Mouse (Mus musculus) heart, postnatal 0 days (tissue): ENCODE measurements around the gene Ick. TPM values are rescaled to one million over a fixed set of nuclear protein-coding genes. Genes with fewer than 3 reads are reported as not detected.
"Not testable (repeated sequence)": the region's sequence is repeated elsewhere in the genome, so short reads cannot be mapped to it uniquely, and the experiment has no call there.

Experiments used
- ATAC-seq: fragments of 200-750 bp; cut with Nextera tagmentation; 2 replicates; pipeline ENCODE4 v1.8.0; 2017; ENCODE audit warnings: low read depth, moderate number of reproducible peaks, moderate library complexity; ENCODE audit not compliant: insufficient read depth
- DNase-seq: peaks from one replicate; pipeline ENCODE4 v3.0.0-alpha.2; 2016; ENCODE audit warnings: low spot score
- H3K27ac ChIP-seq: fragments of 300-500 bp; sonication (generic); 2 replicates; pipeline ENCODE4 v1.5.1; 2014; ENCODE audit warnings: low read depth, mild to moderate bottlenecking
- H3K27me3 ChIP-seq: fragments of 300-500 bp; sonication (generic); 2 replicates; pipeline ENCODE4 v1.6.1; 2014; ENCODE audit warnings: low read length, mixed read lengths; ENCODE audit not compliant: control insufficient read depth, insufficient read depth
- H3K36me3 ChIP-seq: fragments of 300-500 bp; sonication (generic); replicated peaks from 2 replicates; pipeline ENCODE4 v1.6.1; 2014; ENCODE audit warnings: low read length, mixed read lengths; ENCODE audit not compliant: control insufficient read depth, insufficient read depth
- H3K4me1 ChIP-seq: fragments of 300-500 bp; sonication (generic); 2 replicates; pipeline ENCODE4 v1.6.1; 2014; ENCODE audit warnings: antibody characterized with exemption; ENCODE audit not compliant: control insufficient read depth, insufficient read depth
- H3K4me2 ChIP-seq: fragments of 300-500 bp; sonication (generic); 2 replicates; pipeline ENCODE4 v1.6.1; 2014; ENCODE audit warnings: low read depth, mild to moderate bottlenecking, low read length, moderate library complexity
- H3K4me3 ChIP-seq: fragments of 300-500 bp; sonication (generic); 2 replicates; pipeline ENCODE4 v1.5.1; 2014; ENCODE audit warnings: low read depth, low read length
- H3K9ac ChIP-seq: fragments of 300-500 bp; sonication (generic); replicated peaks from 2 replicates; pipeline ENCODE4 v1.6.1; 2014; ENCODE audit warnings: low read depth, low read length, mixed read lengths
- H3K9me3 ChIP-seq: fragments of 300-500 bp; sonication (generic); replicated peaks from 2 replicates; pipeline ENCODE4 v1.6.1; 2016; ENCODE audit warnings: low read length; ENCODE audit not compliant: control insufficient read depth
- CTCF ChIP-seq: IDR thresholded peaks from 2 replicates; pipeline ENCODE4 v1.5.1; 2016; ENCODE audit warnings: antibody characterized with exemption, control low read depth, low read depth
- EP300 ChIP-seq: IDR thresholded peaks from 2 replicates; pipeline ENCODE4 v1.6.1; 2016; ENCODE audit warnings: antibody characterized with exemption, low read depth
- WGBS: fragments of 180-500 bp; shearing (Covaris S2); extraction: QIAGEN DNeasy Blood & Tissue Kit; methylation state at CpG from one replicate; pipeline ENCODE4 v1.1.7; 2014; 5-methylcytosine and 5-hydroxymethylcytosine counted together
- polyA plus RNA-seq: library from polyadenylated mRNA; unstranded; fragments of >200 nt; fragmentation: Nextera tagmentation; extraction: Ambion mirVana; gene quantifications from 2 replicates; pipeline ENCODE4 v1.2.1, GENCODE M21; 2015
- total RNA-seq: library from RNA; depleted of rRNA; stranded (reverse); fragments of >200 nt; gene quantifications from 2 replicates; pipeline ENCODE4 v1.2.3, GENCODE M21; 2014; ENCODE audit warnings: low replicate concordance

The Ick gene
- total and polyA plus RNA-seq, 2 experiments from 2014 or later = 11.4 to 13.8 TPM

DNA sequence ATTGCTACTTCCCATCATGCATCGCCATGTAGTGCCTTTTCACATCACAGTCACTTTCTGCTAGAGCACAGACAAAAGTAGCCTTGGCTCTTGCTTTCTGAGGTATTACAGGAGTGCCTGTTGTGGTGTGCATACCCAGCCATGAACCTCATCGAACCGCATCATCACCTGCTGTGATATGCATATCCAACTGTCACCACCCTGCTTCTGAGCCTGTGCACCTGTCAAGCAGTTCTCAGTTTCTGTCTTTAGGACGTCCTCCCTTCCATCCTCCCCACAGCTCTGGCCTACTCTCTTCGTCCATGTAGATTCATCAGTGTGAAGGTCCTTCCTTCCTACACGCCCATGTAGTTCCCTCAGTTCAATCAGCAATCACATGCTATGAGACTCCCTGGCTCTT is 39.2 kb downstream of the Ick start:
- WGBS = 73% methylated on average over 6 of the region's 6 CpGs
- DNase-seq = no peak

DNA sequence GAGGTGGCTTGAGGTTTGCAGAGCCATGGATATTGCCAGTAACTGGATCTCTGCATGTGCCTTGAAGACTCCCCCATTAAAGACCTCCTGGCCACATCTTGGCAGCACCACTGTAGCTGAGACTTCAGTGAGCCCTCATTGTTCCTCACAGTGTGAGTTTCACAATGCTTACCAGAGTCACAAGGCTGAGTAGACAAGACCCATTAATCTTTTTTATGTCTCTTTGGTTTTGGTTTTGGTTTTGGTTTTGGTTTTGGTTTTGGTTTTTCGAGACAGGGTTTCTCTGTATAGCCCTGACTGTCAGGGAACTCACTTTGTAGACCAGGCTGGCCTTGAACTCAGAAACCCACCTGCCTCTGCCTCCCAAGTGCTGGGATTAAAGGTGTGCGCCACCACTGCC is 40.8 kb downstream of the Ick start:
- H3K4me3 ChIP-seq, H3K4me2 ChIP-seq, DNase-seq, H3K9ac ChIP-seq, ATAC-seq, H3K9me3 ChIP-seq, H3K27ac ChIP-seq, H3K27me3 ChIP-seq: not testable (repeated sequence)
- H3K36me3 ChIP-seq = peaks cover 39% of the 10 kb centered on the region
- WGBS = 83% methylated on average over 2 of the region's 2 CpGs
- peaks cover 20% of the 10 kb centered on the region for H3K4me1 ChIP-seq

More for the DNA sequence above, 39.2 kb downstream of the Ick start:
- Histone ChIP-seq H3K4me2 (no peak overlapping the region), H3K4me1 (peaks cover 18% of the 10 kb centered on the region), H3K9ac (no peak overlapping the region), H3K27me3 (no peaks in the 10 kb centered on the region), H3K36me3 (peaks cover 35% of the 10 kb centered on the region), H3K4me3 (no peak overlapping the region), H3K27ac (no peak overlapping the region), H3K9me3 (no peaks in the 10 kb centered on the region)
- no peak for ATAC-seq
- TF ChIP-seq EP300 (no peak), CTCF (no peak)

DNA sequence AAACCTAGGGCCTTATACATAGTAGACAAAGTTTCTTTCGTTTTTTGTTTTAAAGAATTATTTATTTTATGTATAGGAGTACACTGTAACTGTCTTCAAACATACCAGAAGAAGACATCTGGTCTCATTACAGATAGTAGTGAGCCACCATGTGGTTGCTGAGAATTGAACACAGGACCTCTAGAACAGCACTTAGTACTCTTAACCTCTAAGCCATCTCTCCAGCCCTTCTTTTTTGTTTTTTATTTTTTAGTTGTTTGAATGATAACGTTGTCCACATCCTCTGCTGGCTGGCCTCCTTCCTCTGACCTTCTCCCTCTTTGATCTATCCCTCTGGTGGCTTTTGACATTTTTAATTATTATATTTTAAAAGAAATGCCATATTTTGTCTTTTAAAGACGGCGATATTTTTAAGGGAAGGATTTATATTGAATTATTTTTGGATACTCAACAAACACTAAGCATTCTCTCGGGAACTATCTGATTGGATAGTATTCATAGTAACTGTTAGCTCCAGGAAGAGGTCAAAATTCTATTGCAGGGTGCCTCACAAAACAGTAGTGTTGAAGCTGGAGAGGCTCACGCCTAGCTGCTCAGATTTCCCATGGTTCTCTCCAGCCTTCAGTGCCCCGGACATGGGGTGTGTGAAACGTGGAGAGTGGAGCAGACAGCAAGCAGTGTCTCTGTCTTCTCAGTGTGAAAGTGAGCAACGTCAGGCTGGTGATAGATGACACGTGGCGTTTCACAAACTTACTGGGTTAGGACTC is 45.4 kb downstream of the Ick start:
- ATAC-seq (peak; percentile 78), DNase-seq (peak; percentile 39)

DNA sequence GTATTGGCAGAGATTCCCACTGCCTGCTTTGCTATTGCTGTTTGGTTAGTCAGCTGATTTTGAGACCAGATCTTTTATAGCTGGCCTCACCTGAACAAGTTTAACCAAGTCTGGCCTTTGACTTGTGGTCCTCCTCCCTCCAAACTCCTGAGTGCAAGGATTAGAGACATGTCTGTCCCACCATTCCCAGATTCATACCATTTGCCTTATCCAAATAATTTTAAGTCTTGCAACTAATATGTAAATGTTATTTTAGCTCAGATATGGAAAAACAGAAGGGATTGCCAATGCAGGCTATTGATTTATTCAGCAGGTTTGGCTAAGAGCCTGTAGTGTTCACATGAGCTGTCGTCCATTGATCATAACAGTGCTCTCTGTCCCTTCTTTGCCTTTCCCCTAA is 48.2 kb downstream of the Ick start:
- TF ChIP-seq CTCF (no peak), EP300 (no peak)
- ATAC-seq = no peak
- H3K9me3 ChIP-seq = no peaks in the 10 kb centered on the region
- H3K4me3 ChIP-seq = no peak overlapping the region
- no peak overlapping the region for H3K27ac ChIP-seq
- no peaks in the 10 kb centered on the region for H3K27me3 ChIP-seq
- no peak for DNase-seq
- 87% methylated on average over 1 of the region's 1 CpGs for WGBS
- no peak overlapping the region for H3K4me2 ChIP-seq
- no peak overlapping the region for H3K9ac ChIP-seq
- peaks cover 79% of the 10 kb centered on the region for H3K36me3 ChIP-seq
- H3K4me1 ChIP-seq = peaks cover 6% of the 10 kb centered on the region; the same call in 1 of the 2 replicates

More for the DNA sequence above, 45.4 kb downstream of the Ick start:
- H3K4me1 ChIP-seq = peaks cover 6% of the 10 kb centered on the region; the same call in 1 of the 2 replicates
- TF ChIP-seq CTCF (peak; percentile 13; the same call in 1 of the 2 replicates), EP300 (no peak)
- WGBS = 32% methylated on average over 11 of the region's 11 CpGs
- no peak overlapping the region for H3K9ac ChIP-seq
- no peaks in the 10 kb centered on the region for H3K9me3 ChIP-seq
- H3K27me3 ChIP-seq = no peaks in the 10 kb centered on the region
- H3K36me3 ChIP-seq = peaks cover 63% of the 10 kb centered on the region
- H3K4me2 ChIP-seq = no peak overlapping the region; the same call in 1 of the 2 replicates
- H3K27ac ChIP-seq = peak overlapping the region; percentile 76
- H3K4me3 ChIP-seq = no peak overlapping the region

DNA sequence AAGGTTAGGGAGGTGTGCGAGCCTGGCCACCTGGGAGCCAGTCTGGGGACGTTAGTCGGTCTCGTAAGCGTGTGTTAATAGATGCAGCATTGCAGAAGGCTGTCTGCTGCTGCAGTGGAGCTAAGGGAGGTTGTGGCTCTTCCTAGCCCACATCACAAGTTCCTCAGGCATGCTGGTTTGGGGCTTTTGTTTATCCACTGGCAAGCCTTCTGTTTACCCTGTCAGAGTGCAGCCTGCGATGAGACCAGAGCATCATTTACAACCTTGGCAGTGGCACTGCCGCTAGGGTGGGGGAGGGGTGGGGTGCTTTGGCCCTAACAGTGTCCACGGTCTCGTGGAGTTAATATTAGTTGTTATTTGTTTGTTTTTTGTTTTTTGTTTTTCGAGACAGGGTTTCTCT is 54.3 kb downstream of the Ick start:
- no peak overlapping the region for H3K4me3 ChIP-seq
- 87% methylated on average over 10 of the region's 10 CpGs for whole genome bisulfite sequencing
- no peak overlapping the region for H3K4me2 ChIP-seq
- H3K36me3 ChIP-seq = peaks cover 64% of the 10 kb centered on the region
- no peak for ATAC-seq
- H3K9ac ChIP-seq = no peak overlapping the region
- no peaks in the 10 kb centered on the region for H3K9me3 ChIP-seq
- H3K27ac ChIP-seq = no peak overlapping the region
- no peak for DNase-seq
- peaks cover 5% of the 10 kb centered on the region; the same call in 1 of the 2 replicates for H3K4me1 ChIP-seq
- H3K27me3 ChIP-seq = no peaks in the 10 kb centered on the region
- TF ChIP-seq EP300 (no peak), CTCF (no peak)

DNA sequence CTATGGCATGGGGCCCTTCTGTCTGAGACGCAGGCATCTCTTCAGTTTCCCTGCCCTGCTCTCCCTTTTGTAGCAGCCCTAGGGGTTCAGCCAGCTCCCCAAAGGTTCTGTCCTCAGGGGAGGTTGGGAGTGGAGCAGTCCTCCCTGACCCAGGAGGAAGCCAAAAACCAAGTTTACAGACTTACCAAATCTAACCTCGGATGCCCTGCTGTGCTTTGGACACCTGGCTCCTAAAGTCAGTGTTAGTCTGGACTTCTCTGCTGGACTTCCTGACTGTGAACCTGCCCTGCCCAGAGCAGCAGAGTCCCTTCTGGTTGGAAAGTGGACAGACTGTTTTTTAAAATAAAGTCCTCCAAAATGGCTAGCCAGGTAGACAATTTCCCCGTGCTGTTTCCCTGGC is 55.7 kb downstream of the Ick start:
- H3K36me3 ChIP-seq = peaks cover 55% of the 10 kb centered on the region
- DNase-seq = no peak
- no peaks in the 10 kb centered on the region for H3K27me3 ChIP-seq
- 86% methylated on average over 3 of the region's 3 CpGs for WGBS
- H3K9ac ChIP-seq = no peak overlapping the region
- no peaks in the 10 kb centered on the region for H3K9me3 ChIP-seq
- H3K4me1 ChIP-seq = peaks cover 5% of the 10 kb centered on the region; the same call in 1 of the 2 replicates
- no peak overlapping the region for H3K4me3 ChIP-seq
- ATAC-seq = no peak
- H3K27ac ChIP-seq = no peak overlapping the region
- TF ChIP-seq EP300 (no peak), CTCF (no peak)
- no peak overlapping the region for H3K4me2 ChIP-seq
